Mouse (Mus musculus) cerebellum, adult 2 months (tissue): ENCODE measurements around the gene Rph3al.

Experiments used
- CTCF ChIP-seq: fragments of 200-500 bp; IDR thresholded peaks from 2 replicates; pipeline ENCODE4 v1.5.1; 2011; ENCODE audit warnings: low read depth, mild to moderate bottlenecking, control low read depth, low read length, moderate library complexity, borderline replicate concordance; ENCODE audit not compliant: insufficient read depth
- POLR2A ChIP-seq: fragments of 200-500 bp; IDR thresholded peaks from 2 replicates; pipeline ENCODE4 v1.6.1; 2011; ENCODE audit warnings: low read length, control low read depth, borderline replicate concordance; ENCODE audit not compliant: insufficient read depth

DNA sequence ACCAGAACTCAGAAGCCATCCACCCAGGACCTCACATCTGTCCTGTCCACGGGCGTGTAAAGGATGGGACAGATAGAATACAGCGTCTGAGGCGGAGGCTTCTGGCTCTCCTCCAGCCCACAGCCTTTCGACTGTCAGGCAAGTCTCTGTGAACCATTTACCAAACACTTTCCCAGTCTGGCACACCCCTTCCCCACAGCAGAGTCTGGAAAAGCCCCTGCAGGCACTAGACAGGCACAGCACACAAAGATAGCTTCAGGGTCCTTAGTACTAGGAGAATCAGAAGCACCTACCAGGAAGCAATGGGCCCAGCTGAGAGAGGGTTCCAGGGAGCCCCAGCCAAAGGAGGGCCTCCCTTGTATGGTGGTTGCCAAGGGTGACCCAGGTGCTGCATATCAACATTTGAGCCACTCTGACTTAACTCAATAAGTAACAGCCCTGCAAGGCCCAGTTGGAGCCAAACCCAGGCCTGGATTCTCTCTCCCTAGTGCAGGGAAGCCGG lies 808 bp downstream of the Rph3al start:
- TF ChIP-seq CTCF (no peak), POLR2A (no peak)
